Mouse (Mus musculus): ENCODE data around the gene Stx2.
"Not testable (repeated sequence)": the region's sequence is repeated elsewhere in the genome, so short reads cannot be mapped to it uniquely, and the experiment has no call there.

Gene Stx2

DNA sequence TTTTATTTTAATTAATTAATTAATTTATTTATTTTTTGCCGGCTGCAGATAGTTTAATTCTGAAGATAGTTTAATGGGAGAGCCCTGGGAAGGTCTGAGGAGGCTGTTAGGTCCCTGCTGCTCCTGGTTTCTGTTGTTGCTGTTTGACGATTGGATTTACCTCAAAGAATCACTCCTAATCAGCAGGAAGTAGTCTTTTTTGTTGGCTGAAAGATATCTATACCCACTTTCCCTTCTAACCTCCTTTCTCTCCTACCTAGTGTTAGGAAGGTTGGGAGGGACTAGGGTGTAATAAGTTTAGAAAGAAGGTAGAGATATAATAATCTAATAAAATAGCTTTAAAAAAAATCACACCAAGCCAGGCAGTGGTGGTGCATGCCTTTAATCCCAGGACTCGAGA, 6.6 kb upstream of the Stx2 start:
- in situ Hi-C loops (cut with MboI, MseI) = loop anchor here (25.0 kb wide), 1 partner anchor 1403 kb away; no protein-coding TSS in a partner anchor

DNA sequence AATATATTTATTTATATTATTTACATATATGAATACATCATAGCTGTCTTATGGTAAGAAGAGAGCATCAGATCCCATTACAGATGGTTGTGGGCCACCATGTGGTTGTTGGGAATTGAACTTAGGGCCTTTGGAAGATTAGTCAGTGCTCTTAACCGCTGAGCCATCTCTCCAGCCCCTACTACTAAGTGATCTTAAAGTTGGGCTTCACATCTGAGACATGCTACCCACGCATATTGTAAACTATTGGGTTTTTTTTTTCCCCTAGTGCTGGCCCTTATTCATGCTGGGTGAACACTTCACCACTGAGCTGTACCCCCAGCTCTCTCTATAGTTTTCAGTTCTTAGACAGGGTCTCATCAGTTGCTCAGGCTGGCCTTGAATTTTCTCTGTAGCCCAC, 2.6 kb upstream of the Stx2 start:
- in situ Hi-C loops (cut with MboI, MseI) = loop anchor here (25.0 kb wide), 1 partner anchor 1399 kb away; no protein-coding TSS in a partner anchor

DNA sequence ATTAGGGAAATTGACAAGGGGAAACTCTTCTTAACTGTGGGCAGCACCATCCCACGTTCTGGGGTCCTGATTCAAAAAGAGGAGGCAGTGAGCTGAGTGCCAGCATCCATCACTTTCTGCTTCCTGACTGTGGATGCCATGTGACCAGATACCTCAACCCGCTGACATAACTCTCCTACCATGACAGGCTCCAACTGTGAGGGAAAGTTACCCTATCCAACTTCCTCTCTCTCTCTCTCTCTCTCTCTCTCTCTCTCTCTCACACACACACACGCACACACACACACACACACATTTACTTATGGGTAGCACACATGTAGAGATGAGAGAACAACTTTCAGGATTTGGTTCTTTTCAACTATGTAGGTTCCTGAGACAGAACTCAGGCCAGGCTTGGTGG, 1.2 kb upstream of the Stx2 start:
- in situ Hi-C loops (cut with MboI, MseI) = loop anchor here (25.0 kb wide), 1 partner anchor 1397 kb away; no protein-coding TSS in a partner anchor

DNA sequence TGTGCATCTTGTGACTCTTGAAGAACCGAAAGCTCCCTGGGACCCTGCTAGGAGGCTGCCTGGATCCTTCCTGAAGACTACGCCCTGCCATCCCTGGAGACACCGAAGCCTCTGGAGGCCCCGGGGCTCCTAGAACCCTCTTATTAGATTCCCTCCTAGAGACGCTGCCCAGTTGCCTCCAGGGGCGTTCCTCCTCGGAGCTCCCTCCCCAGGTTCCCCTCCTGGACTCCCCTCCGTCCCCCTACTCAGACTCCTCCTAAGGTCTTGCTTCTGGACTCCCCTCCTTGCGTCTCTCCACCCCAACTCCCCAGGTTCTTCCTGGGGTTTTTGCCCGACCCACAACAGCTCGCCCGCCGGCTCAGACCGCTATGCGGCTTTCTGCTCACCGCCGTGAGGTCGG, 366 bp downstream of the Stx2 start:
- in situ Hi-C loops (cut with MboI, MseI) = loop anchor here (25.0 kb wide), 1 partner anchor 1396 kb away; no protein-coding TSS in a partner anchor

DNA sequence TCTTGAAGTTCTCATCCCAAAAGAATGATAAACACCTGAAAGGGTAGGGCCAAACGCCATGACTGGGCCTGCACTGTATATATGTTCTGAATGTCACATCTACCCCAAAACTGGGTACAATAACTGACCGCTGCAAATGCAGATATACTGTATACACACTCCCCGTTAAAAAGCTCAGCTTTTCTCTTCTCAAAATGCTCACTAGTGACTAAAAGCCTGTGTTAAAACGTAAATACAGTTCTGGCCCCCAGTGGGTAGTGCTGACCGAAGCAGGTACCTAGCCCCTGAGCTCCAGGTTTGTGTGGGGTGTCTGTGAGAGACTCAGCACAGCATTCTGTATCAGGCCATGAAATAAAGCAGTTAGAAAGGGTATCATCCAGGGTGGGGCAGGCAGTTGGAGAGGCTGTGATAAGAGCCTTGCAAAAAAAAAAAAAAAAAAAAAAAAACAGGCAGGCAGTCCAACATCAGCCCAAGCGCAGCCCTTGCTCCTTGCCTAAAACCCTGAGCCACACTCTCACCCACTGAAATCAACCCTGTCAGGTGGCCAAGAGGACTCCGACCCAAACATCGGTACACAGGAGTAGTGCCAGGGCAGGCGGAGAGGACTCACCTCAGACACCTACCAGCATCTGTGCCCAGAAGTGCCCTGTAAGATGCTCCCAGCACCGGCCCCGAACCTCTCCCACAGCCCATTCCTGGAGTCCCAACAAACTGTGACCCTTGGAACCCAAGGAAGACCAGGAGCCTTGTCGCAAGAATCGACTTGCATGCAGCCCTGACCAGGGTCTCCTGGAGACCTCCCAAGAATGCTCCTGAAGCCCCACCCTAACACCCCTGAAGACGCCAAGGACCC, 1.0 kb downstream of the Stx2 start:
- in situ Hi-C loops (cut with MboI, MseI) = loop anchor here (25.0 kb wide), 1 partner anchor 1395 kb away; no protein-coding TSS in a partner anchor

DNA sequence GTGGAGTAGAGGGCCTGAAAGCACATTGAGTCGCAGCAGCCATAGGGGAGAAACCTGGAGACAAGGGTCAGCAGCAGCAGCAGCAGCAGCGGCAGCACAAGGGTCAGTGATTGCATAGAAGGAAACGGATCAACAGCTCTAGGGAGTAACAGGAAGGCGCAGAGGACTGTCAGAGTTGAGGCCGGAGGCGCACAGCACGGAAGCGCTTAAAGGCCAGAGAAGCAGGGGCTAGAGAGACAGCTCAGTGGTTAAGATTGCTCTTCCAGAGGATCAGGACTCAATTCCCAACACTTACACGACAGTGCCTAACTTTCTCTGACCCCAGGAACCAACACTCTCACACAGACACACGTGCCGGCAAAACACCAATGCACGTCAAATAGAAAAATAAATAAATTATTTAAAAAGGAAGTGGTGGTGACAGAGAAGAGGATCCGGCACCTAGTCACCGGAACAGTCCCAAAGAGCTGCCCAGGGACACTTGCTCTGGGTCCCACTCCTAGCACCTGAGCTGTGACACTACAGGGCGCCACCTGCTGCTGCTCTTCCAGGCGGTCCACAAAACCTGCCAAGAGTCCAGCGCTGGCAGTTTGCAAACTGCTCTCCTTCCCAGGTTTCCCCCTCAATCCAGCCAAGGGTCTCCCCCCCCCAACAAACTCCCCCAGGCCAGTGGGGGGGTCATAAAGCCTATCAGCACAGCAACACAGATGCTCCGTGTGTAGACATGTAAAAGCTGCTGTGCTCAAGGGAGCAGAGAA, 2.2 kb downstream of the Stx2 start:
- in situ Hi-C loops (cut with MboI, MseI) = loop anchor here (25.0 kb wide), 1 partner anchor 1394 kb away; no protein-coding TSS in a partner anchor

DNA sequence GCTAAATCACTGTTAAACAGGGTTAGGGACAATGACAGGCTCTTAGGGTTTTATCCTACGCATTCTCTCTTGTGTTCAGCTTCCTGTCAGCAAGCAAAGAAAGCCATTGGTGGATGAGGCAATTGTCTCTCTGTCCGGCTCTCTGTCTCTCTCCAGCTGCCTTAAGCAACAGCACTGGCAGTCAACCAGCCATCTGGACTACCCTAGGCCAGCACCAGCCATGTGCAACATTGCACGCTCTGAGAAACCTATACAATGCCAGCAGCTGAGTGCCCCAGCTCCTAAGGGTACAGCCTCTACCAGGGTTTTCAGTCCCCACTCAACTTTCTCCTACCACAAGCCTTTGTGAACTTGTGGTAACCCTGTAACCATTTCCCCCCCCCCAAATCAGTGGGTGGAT, 3.0 kb downstream of the Stx2 start:
- in situ Hi-C loops (cut with MboI, MseI) = loop anchor here (25.0 kb wide), 1 partner anchor 1393 kb away; no protein-coding TSS in a partner anchor

DNA sequence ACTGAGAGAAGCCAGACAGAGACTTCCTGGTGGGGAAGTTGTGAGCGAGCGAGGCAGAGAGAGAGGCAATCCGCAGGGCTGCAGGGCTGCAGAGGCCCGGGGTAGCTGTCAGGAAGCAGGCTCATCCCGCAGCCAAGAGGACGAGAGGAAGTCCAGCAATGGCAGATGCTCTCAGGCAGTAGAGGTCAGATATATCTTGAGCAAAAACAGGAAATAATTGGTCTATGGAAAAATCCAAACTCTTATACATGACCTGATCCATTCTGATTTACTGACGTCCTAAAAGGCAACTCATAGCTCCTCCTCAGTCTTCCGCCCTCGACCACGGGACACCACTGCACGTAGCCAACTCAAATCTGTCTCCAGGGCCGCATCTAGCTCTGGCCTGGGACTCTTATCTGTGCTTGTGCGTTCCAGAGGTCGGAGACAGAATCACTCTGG, 5.8 kb downstream of the Stx2 start:
- in situ Hi-C loops (cut with MboI, MseI) = loop anchor here (25.0 kb wide), 1 partner anchor 1390 kb away; no protein-coding TSS in a partner anchor

DNA sequence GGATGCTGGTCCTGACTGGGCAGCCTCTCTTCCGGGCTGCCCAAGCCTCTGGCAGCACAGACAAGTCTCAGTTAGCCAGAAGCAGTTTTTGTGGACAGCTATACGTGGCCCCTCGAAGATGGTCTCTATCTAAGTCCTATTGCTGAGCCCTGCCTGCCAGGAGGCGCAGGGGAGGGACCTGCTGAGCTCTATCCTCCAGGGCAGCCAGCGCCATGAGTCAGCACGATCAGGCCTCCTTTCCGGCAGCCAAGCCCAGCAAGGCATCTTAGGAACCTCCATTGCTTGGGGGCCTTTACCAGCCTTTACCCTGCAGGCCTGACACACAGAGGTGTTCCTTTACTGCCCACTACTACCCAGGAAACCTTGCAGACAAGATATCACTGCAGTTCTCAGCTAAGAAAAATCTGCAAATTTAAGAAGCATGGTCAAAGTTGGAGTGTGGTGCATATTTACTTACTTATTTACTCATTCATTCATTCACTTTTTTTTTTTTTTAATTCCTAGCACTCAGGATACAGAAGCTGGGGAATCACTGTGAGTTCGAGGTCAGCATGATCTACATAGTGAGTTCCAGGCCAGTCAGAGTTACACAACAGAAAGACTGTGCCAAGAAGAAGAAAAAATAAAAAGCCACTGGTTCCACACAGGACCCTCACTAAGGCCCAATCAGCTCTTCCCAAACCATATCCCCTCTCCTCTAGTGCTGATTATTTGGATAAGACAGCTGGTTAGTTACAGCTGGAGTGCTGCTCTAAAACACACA, 7.5 kb downstream of the Stx2 start:
- in situ Hi-C loops (cut with MboI, MseI) = loop anchor here (25.0 kb wide), 1 partner anchor 1389 kb away; no protein-coding TSS in a partner anchor

DNA sequence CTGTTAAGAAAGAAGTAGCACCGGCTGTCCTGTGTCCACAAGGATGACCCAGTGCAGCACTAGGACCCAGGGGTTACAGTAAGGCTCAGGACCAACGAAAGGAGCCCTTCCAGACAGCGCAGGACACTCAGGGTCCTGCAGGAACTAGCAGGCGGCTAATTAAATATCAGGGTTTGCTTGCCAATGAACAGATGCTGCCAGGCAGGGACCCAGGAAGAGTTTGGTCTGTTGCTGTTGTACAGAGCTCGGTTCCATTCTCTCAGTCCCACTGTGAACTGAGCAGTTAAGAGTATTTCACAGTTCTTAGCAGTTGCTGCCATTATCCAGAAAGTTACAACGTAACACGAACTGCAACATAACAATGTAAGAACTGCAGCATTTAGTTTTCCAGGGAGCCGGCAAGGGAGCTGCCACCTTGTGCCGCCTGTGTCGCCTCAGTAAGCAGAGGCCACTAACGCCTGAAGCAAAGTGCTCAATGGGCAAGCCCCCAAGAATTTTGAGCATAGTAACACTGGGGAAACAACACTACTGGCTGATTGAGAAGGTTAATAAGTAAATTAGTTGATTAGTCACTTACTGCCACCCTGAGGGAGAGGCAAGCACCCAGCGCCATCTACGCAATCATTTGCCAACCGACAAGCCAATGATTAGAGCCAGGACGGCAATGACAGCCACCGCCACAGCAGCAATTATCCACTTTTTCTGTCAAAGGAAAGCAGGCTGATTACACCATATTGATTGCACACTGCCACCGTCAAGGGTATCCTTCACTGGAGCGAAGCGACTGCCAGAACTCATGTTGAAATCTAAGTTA, 21.0 kb downstream of the Stx2 start:
- in situ Hi-C loops (cut with MboI, MseI) = loop anchor here (10.0 kb wide), 1 partner anchor 1277 kb away; no protein-coding TSS in a partner anchor

DNA sequence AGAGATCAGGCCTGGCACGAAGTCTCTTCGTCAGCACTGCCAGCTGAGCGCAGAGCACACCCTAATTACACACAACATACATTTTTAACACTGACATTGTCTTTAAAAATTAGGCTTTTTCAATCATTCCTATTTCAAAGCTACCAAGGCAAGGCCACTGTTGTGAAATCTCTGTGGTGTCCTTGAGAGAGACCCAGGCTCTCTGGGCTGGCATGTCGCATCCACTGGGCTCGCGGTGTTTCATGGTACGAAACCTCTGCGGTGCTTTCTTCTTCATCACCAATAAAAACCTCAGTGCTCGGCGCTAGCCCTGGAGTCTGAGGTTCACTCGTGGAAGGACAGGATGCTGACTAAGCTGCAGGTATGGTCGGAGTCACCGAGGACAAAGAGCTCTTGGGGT, 22.4 kb downstream of the Stx2 start:
- in situ Hi-C loops (cut with MboI, MseI) = loop anchor here (10.0 kb wide), 1 partner anchor 1279 kb away; no protein-coding TSS in a partner anchor

DNA sequence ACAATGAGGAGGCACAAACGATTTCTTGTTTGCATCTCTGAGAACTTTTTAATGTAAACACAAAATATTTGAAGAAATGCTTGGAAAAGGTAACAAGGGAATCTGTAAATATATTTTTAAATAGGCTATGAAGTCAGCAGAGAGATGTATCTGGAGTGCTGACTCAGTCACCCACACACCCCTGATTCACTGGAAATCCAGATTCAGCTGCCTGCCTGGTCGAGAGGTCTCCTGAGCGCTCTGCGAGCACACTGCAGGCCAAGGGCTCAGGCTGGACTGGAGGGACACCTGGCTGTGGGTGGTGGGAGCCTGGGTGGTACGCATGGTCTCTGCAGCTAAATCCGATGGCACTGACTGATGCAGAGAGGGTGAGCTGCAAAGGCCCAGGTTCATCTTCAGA, 23.8 kb downstream of the Stx2 start:
- in situ Hi-C loops (cut with MboI, MseI) = loop anchor here (10.0 kb wide), 1 partner anchor 1280 kb away; no protein-coding TSS in a partner anchor

DNA sequence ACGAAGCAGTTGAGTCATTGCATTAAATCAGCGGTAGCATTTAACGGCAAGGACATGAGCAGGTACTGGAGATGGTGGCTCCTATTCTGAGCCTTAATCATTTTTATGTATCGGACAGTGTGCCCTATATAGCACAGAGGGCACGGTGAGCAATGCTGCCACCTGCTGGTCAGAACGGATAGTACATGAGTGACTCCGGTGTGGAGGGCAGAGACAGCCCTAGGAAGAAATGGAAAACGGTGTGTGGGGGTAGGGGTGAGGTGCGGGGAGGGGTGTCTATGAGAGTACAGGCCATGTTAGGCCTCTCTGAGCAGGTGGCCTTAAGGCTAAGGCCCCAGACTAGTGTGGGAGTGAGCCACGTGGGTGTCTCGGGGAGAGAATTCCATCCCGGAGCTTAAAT, 26.8 kb downstream of the Stx2 start:
- in situ Hi-C loops (cut with MboI, MseI) = loop anchor here (10.0 kb wide), 1 partner anchor 1283 kb away; no protein-coding TSS in a partner anchor

DNA sequence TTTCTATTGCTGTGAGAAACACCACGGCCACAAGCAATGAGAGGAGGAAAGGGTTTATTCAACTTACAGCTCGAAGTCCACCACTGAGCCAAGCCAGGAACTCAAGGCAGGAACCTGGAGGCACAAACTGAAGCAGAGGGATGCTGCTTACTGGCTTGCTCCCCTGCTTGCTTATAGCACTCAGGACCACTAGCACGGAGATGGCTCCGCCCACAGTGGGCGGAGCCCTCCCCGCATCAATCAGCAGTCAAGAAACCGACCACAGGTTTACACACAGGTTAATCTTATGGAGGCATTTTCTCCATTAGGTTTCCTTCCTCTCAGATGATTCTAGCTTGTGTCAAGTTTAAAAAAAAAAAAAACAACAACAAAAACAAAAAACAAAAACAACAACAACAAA, 27.5 kb downstream of the Stx2 start:
- in situ Hi-C loops (cut with MboI, MseI) = loop anchor here (10.0 kb wide), 1 partner anchor 1284 kb away; no protein-coding TSS in a partner anchor

DNA sequence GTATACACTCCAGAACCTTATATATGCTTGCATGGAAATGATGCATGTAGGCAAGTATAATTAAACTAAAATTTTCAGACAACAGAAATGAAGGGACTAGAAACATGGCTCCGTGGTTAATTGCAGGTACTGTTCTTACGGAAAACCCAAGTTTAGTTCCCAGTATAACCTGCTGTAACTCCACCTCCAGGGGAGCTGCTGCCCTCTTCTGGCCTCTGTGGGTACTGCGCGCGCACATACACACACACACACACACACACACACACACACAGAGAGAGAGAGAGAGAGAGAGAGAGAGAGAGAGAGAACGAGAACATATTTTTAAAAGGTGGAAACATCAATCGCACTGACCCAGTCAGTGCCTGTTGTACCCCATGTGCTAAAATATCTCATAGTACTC, 29.4 kb downstream of the Stx2 start:
- in situ Hi-C loops (cut with MboI, MseI) = no loop called here

DNA sequence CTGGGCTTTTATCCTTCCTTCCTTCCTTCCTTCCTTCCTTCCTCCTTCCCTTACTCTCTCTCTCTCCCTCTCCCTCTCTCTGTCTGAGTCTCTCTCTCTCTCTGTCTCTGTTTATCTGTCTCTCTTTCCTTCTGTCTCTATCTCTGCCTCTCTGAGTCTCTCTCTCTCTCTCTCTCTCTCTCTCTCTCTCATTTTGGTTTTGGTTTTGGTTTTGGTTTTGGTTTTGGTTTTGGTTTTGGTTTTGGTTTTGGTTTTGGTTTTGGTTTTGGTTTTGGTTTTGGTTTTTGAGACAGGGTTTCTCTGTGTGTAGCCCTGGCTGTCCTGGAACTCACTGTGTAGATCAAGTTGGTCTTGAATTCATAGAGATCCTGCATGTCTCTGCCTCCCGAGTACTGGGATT, 30.9 kb downstream of the Stx2 start:
- in situ Hi-C loops (cut with MboI, MseI) = not testable (repeated sequence)

DNA sequence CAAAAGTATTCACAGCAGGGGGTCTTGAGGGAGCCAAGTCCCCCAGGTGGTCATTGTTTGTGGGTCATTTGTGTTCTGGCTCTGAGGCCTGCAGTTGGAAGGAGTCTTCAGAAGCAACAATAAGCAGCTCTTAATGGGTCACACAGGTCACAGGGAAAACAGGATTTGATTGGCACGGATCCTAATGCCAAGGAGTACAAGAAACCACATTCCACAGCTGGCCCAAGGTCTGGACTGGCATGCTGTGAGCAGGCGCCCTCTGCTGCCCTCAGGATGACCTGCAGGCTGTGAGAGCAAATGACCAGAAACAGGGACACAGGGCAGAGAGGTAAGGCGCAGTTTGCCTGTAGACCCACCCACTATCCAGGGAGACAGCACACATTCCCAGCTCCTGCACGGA, 32.1 kb downstream of the Stx2 start:
- in situ Hi-C loops (cut with MboI, MseI) = no loop called here

DNA sequence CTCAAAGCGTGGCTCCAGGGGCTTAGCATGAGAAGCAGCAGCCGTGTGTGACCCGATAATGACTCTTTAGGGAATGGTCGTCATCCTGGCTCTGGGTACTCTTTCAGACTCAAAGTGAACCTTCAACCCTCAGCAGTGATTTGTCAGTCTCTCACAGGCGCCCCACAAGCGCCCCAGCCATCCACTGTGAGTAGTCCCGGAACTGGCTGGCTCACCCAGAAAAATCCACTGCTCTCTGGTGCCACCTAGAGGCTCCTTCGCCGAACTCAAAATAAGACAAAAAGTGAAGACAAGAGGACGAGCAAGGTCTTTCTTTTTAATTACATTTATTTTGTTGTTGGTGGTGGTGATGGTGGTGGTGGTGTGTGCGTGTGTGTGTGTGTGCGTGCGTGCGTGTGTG, 37.1 kb downstream of the Stx2 start:
- in situ Hi-C loops (cut with MboI, MseI) = no loop called here

DNA sequence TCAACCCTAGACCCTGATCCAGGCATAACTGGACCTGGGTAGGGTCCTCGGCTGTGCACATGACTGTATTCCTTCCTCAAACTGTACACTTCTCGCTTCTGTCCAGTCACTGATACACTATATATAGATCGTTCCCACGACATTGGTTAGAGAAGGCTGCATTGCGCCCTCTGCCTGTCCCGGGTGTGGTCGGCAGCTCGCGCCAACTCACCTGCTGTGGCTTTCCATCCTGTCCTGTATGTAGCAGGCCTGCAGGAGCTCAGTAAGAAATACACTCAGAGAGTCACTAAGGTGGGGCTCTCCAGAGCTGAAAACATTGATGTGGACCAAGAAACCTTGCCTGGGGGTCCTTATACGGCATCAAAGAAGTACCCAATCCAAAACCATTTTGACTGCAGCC, 37.5 kb downstream of the Stx2 start:
- in situ Hi-C loops (cut with MboI, MseI) = no loop called here

DNA sequence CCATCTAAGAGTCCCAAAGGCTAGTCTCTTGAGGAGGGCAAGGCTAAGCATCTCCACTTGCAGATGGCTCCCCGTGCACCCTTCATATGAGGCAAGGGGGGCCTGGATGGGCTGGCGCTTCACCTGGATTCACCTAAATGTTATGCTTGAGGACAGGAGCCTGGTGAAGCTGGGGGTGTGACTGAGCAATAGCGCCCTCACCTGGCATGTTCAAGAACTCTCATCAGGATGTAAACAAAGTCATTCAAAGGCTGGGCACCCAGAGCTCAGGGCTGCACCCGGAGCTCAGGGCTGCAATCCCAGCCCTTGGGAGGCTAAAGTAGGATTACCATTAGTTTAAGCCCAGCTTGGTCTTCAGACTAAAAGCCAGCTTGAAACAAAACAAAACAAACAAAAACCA, 44.0 kb downstream of the Stx2 start:
- in situ Hi-C loops (cut with MboI, MseI) = no loop called here
